In the genomic region with DNA sequence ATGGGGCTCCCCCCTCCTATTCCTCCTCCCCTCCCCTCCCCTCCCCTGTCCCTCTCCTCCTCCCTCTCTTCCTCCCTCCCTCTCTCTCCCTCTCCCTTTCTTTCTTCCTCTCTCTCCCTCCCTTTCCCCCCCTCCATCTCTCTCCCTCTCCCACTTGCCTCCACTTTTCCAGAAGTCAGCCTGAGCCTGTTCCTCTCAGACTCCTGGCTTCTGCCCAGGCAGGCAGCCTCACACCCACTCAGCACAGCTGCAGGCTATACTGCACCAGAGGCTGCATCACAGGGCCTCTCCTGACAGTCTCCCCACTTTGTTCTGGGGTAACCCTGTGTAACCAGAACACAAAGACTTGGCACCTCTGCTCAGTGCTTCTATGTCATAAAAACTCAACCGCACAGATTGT, we compare ENCODE assay signal across 12 mouse cellular contexts.
DNase-seq lines count a peak whose midpoint lies in the region; ATAC-seq and TF ChIP-seq lines count a peak whose summit lies in the region.
"Had no signal": no experiment of that assay in that cellular context is flagged by ENCODE, and none has a peak within 500 bp of the region (broad histone marks: within the 10 kb centered on the region; RNA-seq: fewer than 3 reads in every experiment).

No protein-coding gene starts in this region.

- no peak for TF ChIP-seq CTCF in kidney, postnatal 0 days (IDR thresholded peaks at IDR 0.05; ENCODE audit: low read depth)
- TF ChIP-seq CTCF in forebrain, postnatal 0 days (IDR thresholded peaks at IDR 0.05; ENCODE audit: low read depth): no peak

- WGBS in kidney, postnatal 0 days: 39% methylated on average over 1 of the region's 1 CpGs
- WGBS in kidney, embryonic 15.5 days: 61% methylated on average over 1 of the region's 1 CpGs
- 88% methylated on average over 1 of the region's 1 CpGs for WGBS in embryonic facial prominence, embryonic 10.5 days
- 67% methylated on average over 1 of the region's 1 CpGs for WGBS in forebrain, postnatal 0 days
- 92% methylated on average over 1 of the region's 1 CpGs for WGBS in midbrain, embryonic 13.5 days

- H3K27me3 ChIP-seq in kidney, postnatal 0 days (ENCODE audit: insufficient read depth, low read length): no peaks in the 10 kb centered on the region
- H3K27me3 ChIP-seq in kidney, embryonic 15.5 days: no peaks in the 10 kb centered on the region
- H3K27me3 ChIP-seq in embryonic facial prominence, embryonic 10.5 days (replicated peaks; ENCODE audit: low read depth, poor library complexity, severe bottlenecking): no peaks in the 10 kb centered on the region
- H3K27me3 ChIP-seq in forebrain, postnatal 0 days (ENCODE audit: insufficient read depth, low read length): no peaks in the 10 kb centered on the region
- H3K27me3 ChIP-seq in midbrain, embryonic 13.5 days: no peaks in the 10 kb centered on the region

- intact Hi-C loops in left cerebral cortex, postnatal 36 days (cut with DNase I): no loop called here

- ATAC-seq in kidney, postnatal 0 days (replicated peaks; ENCODE audit: low FRiP score, low read depth): no peak
- no peak for ATAC-seq in kidney, embryonic 15.5 days (replicated peaks; ENCODE audit: low FRiP score)
- ATAC-seq in forebrain, postnatal 0 days: peak; percentile 82
- ATAC-seq in midbrain, embryonic 13.5 days: no peak
- ATAC-seq: liver, postnatal 0 days had no signal

- H3K27ac ChIP-seq in kidney, postnatal 0 days: no peak overlapping the region
- H3K27ac ChIP-seq in kidney, embryonic 15.5 days: no peak overlapping the region
- H3K27ac ChIP-seq in embryonic facial prominence, embryonic 10.5 days (replicated peaks): peak overlapping the region; percentile 35; the same call in 1 of the 2 replicates
- 0 out of 2 replicates have a peak overlapping the region, but pooled peaks have one; percentile 2 for H3K27ac ChIP-seq in forebrain, postnatal 0 days (ENCODE audit: low read depth, low read length)
- H3K27ac ChIP-seq in midbrain, embryonic 13.5 days: no peak overlapping the region

- H3K4me1 ChIP-seq in kidney, postnatal 0 days (replicated peaks; ENCODE audit: insufficient read depth, low read length): no peaks in the 10 kb centered on the region
- H3K4me1 ChIP-seq in kidney, embryonic 15.5 days: no peaks in the 10 kb centered on the region
- H3K4me1 ChIP-seq in embryonic facial prominence, embryonic 10.5 days: peaks cover 4% of the 10 kb centered on the region; the same call in 1 of the 2 replicates
- H3K4me1 ChIP-seq in forebrain, postnatal 0 days (ENCODE audit: insufficient read depth): peaks cover 8% of the 10 kb centered on the region
- H3K4me1 ChIP-seq in midbrain, embryonic 13.5 days (replicated peaks): no peaks in the 10 kb centered on the region

- H3K9ac ChIP-seq in kidney, postnatal 0 days (ENCODE audit: low read depth, low read length): no peak overlapping the region
- no peak overlapping the region for H3K9ac ChIP-seq in kidney, embryonic 15.5 days
- no peak overlapping the region for H3K9ac ChIP-seq in forebrain, postnatal 0 days
- H3K9ac ChIP-seq in midbrain, embryonic 13.5 days (replicated peaks): no peak overlapping the region
- H3K9ac ChIP-seq: liver, postnatal 0 days had no signal

- no peaks in the 10 kb centered on the region for H3K9me3 ChIP-seq in kidney, postnatal 0 days (replicated peaks; ENCODE audit: low read length)
- no peaks in the 10 kb centered on the region for H3K9me3 ChIP-seq in kidney, embryonic 15.5 days (replicated peaks)
- H3K9me3 ChIP-seq in embryonic facial prominence, embryonic 10.5 days: no peaks in the 10 kb centered on the region
- no peaks in the 10 kb centered on the region for H3K9me3 ChIP-seq in forebrain, postnatal 0 days (ENCODE audit: low read length)
- no peaks in the 10 kb centered on the region for H3K9me3 ChIP-seq in midbrain, embryonic 13.5 days

- no peak overlapping the region for H3K4me3 ChIP-seq in kidney, postnatal 0 days (replicated peaks; ENCODE audit: low read depth, low read length)
- no peak overlapping the region for H3K4me3 ChIP-seq in kidney, embryonic 15.5 days (replicated peaks)
- no peak overlapping the region for H3K4me3 ChIP-seq in embryonic facial prominence, embryonic 10.5 days
- H3K4me3 ChIP-seq in forebrain, postnatal 0 days (ENCODE audit: low read depth, low read length): no peak overlapping the region
- no peak overlapping the region for H3K4me3 ChIP-seq in midbrain, embryonic 13.5 days (replicated peaks)
- H3K4me3 ChIP-seq: myocyte had no signal

- DNase-seq in kidney, postnatal 0 days (ENCODE audit: low spot score): peak; percentile 19
- no peak for DNase-seq in embryonic facial prominence, embryonic 10.5 days (ENCODE audit: low spot score)
- DNase-seq in forebrain, postnatal 0 days: peak; percentile 43
- DNase-seq in left cerebral cortex, postnatal 36 days (ENCODE audit: low spot score in 2 of 2): peak; percentile 76 to 77
- no peak for DNase-seq in urinary bladder, postnatal 10 days (ENCODE audit: low spot score)
- no peak for DNase-seq in retina, postnatal 1 day
- DNase-seq: adrenal gland, postnatal 10 days; kidney, adult 18-20 months; liver, postnatal 0 days had no signal

- no peaks in the 10 kb centered on the region for H3K36me3 ChIP-seq in kidney, postnatal 0 days (ENCODE audit: insufficient read depth, low read length)
- H3K36me3 ChIP-seq in kidney, embryonic 15.5 days: no peaks in the 10 kb centered on the region
- no peaks in the 10 kb centered on the region for H3K36me3 ChIP-seq in embryonic facial prominence, embryonic 10.5 days (replicated peaks)
- H3K36me3 ChIP-seq in forebrain, postnatal 0 days (ENCODE audit: insufficient read depth): no peaks in the 10 kb centered on the region
- H3K36me3 ChIP-seq in midbrain, embryonic 13.5 days: no peaks in the 10 kb centered on the region

- H3K4me2 ChIP-seq in kidney, postnatal 0 days (ENCODE audit: low read length): no peak overlapping the region
- no peak overlapping the region for H3K4me2 ChIP-seq in kidney, embryonic 15.5 days
- H3K4me2 ChIP-seq in forebrain, postnatal 0 days (ENCODE audit: low read depth): no peak overlapping the region
- H3K4me2 ChIP-seq in midbrain, embryonic 13.5 days (replicated peaks): no peak overlapping the region

Comparison
In these comparisons a context has a peak if more than half of its experiments do, and no peak if none do; other contexts are left out.
1. DNase-seq: peak in kidney, postnatal 0 days (single experiment), forebrain, postnatal 0 days (single experiment) and left cerebral cortex, postnatal 36 days (2 of 2); none in embryonic facial prominence, embryonic 10.5 days (single experiment), urinary bladder, postnatal 10 days (single experiment) and retina, postnatal 1 day (single experiment).
2. H3K27ac ChIP-seq: peak in embryonic facial prominence, embryonic 10.5 days (single experiment) and forebrain, postnatal 0 days (single experiment); none in kidney, postnatal 0 days (single experiment), kidney, embryonic 15.5 days (single experiment) and midbrain, embryonic 13.5 days (single experiment).